Mouse (Mus musculus) bone marrow, adult 2 months (tissue): Measurements from ENCODE around the gene Chd9.

Source experiments
- CTCF ChIP-seq: fragments of 200-500 bp; IDR thresholded peaks from 2 replicates; pipeline ENCODE4 v1.5.1; 2011; ENCODE audit warnings: low read length, control low read depth; ENCODE audit not compliant: control insufficient read depth, insufficient read depth
- POLR2A ChIP-seq: fragments of 200-500 bp; IDR thresholded peaks from 2 replicates; pipeline ENCODE4 v1.6.1; 2011; ENCODE audit warnings: low read depth, mild to moderate bottlenecking, control low read depth, low read length, borderline replicate concordance; ENCODE audit not compliant: control insufficient read depth

- TF ChIP-seq POLR2A (no peak), CTCF (no peak)
These were observed 43.4 kb downstream of the Chd9 start for GRCm38 (mm10) chr8:90871375-90872080.
